Mouse (Mus musculus) midbrain, postnatal 0 days (tissue): ENCODE measurements around the gene Gm10840. TPM values are rescaled to one million over a fixed set of nuclear protein-coding genes. Genes with fewer than 3 reads are reported as not detected.

Source experiments
- ATAC-seq: fragments of 200-750 bp; cut with Nextera tagmentation; 2 replicates; pipeline ENCODE4 v1.8.0; 2017; ENCODE audit warnings: moderate number of reproducible peaks, mild to moderate bottlenecking, moderate TSS enrichment, moderate library complexity; ENCODE audit not compliant: low FRiP score
- DNase-seq: peaks from one replicate; pipeline ENCODE4 v3.0.0-alpha.2; 2015; ENCODE audit warnings: low spot score
- H3K27ac ChIP-seq: fragments of 300-500 bp; sonication (generic); 2 replicates; pipeline ENCODE4 v1.5.1; 2014; ENCODE audit warnings: low read depth, mild to moderate bottlenecking, low read length, mixed read lengths
- H3K27me3 ChIP-seq: fragments of 300-500 bp; sonication (generic); 2 replicates; pipeline ENCODE4 v1.6.1; 2014; ENCODE audit warnings: low read length, control low read depth, mixed read lengths; ENCODE audit not compliant: insufficient read depth
- H3K36me3 ChIP-seq: fragments of 300-500 bp; sonication (generic); 2 replicates; pipeline ENCODE4 v1.6.1; 2014; ENCODE audit warnings: low read length, control low read depth, mixed read lengths; ENCODE audit not compliant: insufficient read depth
- H3K4me1 ChIP-seq: fragments of 300-500 bp; sonication (generic); 2 replicates; pipeline ENCODE4 v1.6.1; 2014; ENCODE audit warnings: mild to moderate bottlenecking, control low read depth, antibody characterized with exemption, low read length, mixed read lengths; ENCODE audit not compliant: insufficient read depth
- H3K4me2 ChIP-seq: fragments of 300-500 bp; sonication (generic); 2 replicates; pipeline ENCODE4 v1.6.1; 2014; ENCODE audit warnings: low read depth, mild to moderate bottlenecking, low read length, mixed read lengths; ENCODE audit not compliant: poor library complexity, severe bottlenecking
- H3K4me3 ChIP-seq: fragments of 300-500 bp; sonication (generic); 2 replicates; pipeline ENCODE4 v1.5.1; 2014; ENCODE audit warnings: low read depth, mild to moderate bottlenecking, low read length, moderate library complexity
- H3K9ac ChIP-seq: fragments of 300-500 bp; sonication (generic); replicated peaks from 2 replicates; pipeline ENCODE4 v1.6.1; 2014; ENCODE audit warnings: mild to moderate bottlenecking, low read length, moderate library complexity, mixed read lengths; ENCODE audit not compliant: poor library complexity, severe bottlenecking
- H3K9me3 ChIP-seq: fragments of 300-500 bp; sonication (generic); 2 replicates; pipeline ENCODE4 v1.6.1; 2016; ENCODE audit warnings: low read length, control low read depth
- CTCF ChIP-seq: IDR thresholded peaks from 2 replicates; pipeline ENCODE4 v1.5.1; 2016; ENCODE audit warnings: antibody characterized with exemption, mild to moderate bottlenecking
- WGBS: fragments of 180-500 bp; shearing (Covaris S2); extraction: QIAGEN DNeasy Blood & Tissue Kit; methylation state at CpG from one replicate; pipeline ENCODE4 v1.1.7; 2014; 5-methylcytosine and 5-hydroxymethylcytosine counted together
- polyA plus RNA-seq: library from polyadenylated mRNA; unstranded; fragments of >200 nt; fragmentation: Nextera tagmentation; extraction: Ambion mirVana; gene quantifications from 2 replicates; pipeline ENCODE4 v1.2.1, GENCODE M21; 2015
- total RNA-seq: library from RNA; depleted of rRNA; stranded (reverse); fragments of >200 nt; gene quantifications from 2 replicates; pipeline ENCODE4 v1.2.3, GENCODE M21; 2014

Gm10840 gene
- total and polyA plus RNA-seq, 2 experiments from 2014 or later: not detected

DNA sequence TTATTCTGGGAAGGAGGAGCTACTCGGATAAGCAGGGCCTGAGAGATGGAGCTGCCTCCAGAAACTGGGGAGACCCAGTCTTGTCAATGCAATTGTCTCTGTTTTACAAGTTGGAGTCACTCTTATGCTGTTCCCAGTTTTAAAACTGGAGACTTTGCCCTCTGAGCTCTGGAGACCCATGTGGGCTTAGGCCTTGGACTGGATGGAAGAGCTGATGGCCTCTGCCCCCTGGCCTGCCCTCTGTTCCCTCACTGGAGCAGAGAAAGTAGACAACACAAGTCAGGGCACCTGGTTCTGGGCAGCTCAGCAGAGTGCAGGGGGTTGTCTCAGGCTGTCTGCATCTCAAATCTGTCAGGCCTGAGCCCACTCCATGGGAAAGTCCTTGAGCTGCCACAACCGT, 5.9 kb upstream of the Gm10840 start:
- no peak for TF ChIP-seq CTCF
- DNase-seq: no peak
- Histone ChIP-seq H3K36me3 (peaks cover 44% of the 10 kb centered on the region), H3K9ac (no peak overlapping the region), H3K27me3 (no peaks in the 10 kb centered on the region), H3K4me3 (no peak overlapping the region), H3K9me3 (no peaks in the 10 kb centered on the region), H3K27ac (0 out of 2 replicates have a peak overlapping the region, but pooled peaks have one; percentile 4), H3K4me1 (peaks cover 8% of the 10 kb centered on the region; the same call in 1 of the 2 replicates), H3K4me2 (no peak overlapping the region)
- ATAC-seq: no peak
- WGBS: 66% methylated on average over 2 of the region's 2 CpGs

DNA sequence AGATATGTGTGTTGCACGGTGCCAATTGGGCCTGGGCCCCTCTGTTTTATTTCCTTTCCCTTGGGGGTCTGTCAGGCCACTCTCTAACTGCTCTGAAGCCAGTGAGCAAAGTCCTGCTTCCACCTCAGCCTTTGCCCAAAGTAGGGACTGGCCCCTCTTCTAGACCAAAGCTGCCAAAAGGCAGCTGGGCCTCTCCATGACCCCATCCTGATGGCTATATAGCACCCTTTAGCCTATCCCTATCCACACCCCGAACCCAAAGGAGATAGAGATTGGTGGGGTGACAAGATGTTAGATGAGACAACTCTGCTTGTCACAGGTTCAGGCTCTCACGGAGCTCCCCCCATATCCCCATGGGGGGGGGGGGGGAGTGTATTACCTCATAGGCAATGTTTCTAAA, 4.9 kb upstream of the Gm10840 start:
- Histone ChIP-seq H3K36me3 (peaks cover 34% of the 10 kb centered on the region), H3K9ac (no peak overlapping the region), H3K4me1 (peaks cover 8% of the 10 kb centered on the region; the same call in 1 of the 2 replicates), H3K4me2 (no peak overlapping the region), H3K27ac (no peak overlapping the region), H3K9me3 (no peaks in the 10 kb centered on the region), H3K27me3 (no peaks in the 10 kb centered on the region), H3K4me3 (no peak overlapping the region)
- 66% methylated on average over 3 of the region's 3 CpGs for WGBS
- no peak for TF ChIP-seq CTCF
- DNase-seq (no peak), ATAC-seq (no peak)

DNA sequence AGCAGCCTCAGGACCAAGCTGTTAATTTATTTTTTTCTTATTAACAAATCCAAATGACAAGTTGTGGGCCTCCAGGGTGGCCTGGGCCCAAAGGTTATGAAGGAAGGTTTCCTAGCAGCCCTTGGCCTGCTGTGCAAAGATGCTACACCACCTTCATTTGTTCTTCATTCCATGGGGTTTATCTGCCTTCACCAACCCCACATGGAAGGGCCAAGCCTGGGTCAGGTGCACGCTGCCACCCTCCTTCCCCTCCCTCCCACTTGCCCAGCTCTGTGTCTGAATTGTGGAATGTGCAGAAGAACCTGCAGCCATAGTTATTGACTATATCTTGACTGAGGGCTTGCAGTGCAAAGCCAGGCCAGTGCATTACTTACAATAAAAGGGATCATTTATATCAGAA, 4.4 kb upstream of the Gm10840 start:
- DNase-seq (no peak), ATAC-seq (no peak)
- H3K4me2 ChIP-seq: no peak overlapping the region
- no peak overlapping the region for H3K9ac ChIP-seq
- no peak for TF ChIP-seq CTCF
- no peak overlapping the region for H3K4me3 ChIP-seq
- H3K9me3 ChIP-seq: no peaks in the 10 kb centered on the region
- H3K36me3 ChIP-seq: peaks cover 29% of the 10 kb centered on the region
- 86% methylated on average over 1 of the region's 1 CpGs for WGBS
- no peak overlapping the region for H3K27ac ChIP-seq
- H3K4me1 ChIP-seq: peaks cover 11% of the 10 kb centered on the region; the same call in 1 of the 2 replicates
- H3K27me3 ChIP-seq: no peaks in the 10 kb centered on the region

DNA sequence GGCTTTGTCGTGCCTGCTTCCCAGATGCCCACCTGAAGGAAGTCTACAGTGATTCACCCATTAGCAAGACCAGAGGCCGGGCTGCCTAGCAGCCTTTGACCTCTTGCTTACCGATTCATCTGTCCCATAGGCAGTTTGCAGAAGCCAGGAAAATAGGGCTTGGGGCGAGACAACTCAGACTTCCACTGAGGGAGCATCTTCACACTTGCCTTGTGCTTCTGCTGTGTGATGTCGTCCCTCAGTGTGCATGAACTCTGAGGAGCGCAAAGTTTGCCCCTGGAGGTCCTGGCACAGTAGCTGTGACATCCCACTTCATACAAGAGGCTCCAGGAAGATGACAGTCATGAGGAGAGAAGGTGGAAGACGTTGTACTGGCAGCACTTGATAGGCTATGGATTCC, 3.5 kb upstream of the Gm10840 start:
- Histone ChIP-seq H3K36me3 (peaks cover 22% of the 10 kb centered on the region), H3K4me1 (peaks cover 14% of the 10 kb centered on the region; the same call in 1 of the 2 replicates), H3K9me3 (no peaks in the 10 kb centered on the region), H3K27ac (no peak overlapping the region), H3K4me2 (no peak overlapping the region), H3K27me3 (no peaks in the 10 kb centered on the region), H3K4me3 (no peak overlapping the region), H3K9ac (no peak overlapping the region)
- TF ChIP-seq CTCF: no peak
- 89% methylated on average over 7 of the region's 7 CpGs for WGBS
- DNase-seq: no peak
- no peak for ATAC-seq

DNA sequence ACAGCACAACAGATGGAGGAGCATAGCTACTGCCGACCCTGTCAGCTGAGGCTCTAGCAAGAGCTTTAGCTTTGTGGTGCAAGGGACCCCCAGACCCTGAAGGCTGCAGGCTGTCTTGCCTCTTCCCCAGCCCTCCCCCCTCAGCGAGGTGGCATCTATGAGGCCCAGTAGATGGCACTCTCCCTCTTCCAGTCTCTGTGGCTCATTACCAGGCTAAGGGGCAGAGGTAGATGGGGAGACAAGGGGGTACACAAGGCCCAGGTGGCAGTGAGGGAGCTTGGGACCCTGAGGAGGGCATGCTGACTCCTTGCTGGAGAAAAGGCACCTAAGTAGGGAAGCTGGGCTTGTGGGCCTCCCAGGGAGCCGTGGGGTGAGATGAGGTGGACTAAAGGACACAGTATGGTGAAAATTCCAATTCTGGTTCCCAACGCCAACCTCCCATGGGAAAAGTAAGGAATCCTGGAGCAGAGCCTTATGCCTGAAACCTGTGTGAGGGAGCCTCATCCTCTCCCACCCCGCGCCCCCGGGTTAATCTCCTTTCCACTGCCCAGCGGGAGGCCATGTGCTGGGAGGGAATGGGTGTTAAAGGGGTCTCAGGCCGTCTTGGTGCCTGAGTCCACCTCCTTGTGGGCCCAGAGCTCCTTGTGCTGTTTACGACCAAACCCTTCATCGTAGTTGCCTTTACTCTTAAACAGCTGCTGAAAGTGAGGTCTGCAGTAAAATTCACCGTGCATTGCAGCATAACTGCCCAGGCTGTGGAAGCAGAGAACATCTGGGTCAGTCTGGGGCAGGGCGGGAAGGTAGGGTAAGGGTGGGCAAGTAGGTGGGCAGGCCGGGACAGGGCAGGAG, 2.3 kb upstream of the Gm10840 start:
- H3K9ac ChIP-seq: peak overlapping the region; percentile 88; the same call in 1 of the 2 replicates
- 0 out of 2 replicates have a peak overlapping the region, but pooled peaks have one; percentile 97 for H3K27ac ChIP-seq
- H3K4me3 ChIP-seq: peak overlapping the region; percentile 75
- H3K4me1 ChIP-seq: peaks cover 14% of the 10 kb centered on the region; the same call in 1 of the 2 replicates
- no peaks in the 10 kb centered on the region for H3K9me3 ChIP-seq
- ATAC-seq: no peak
- peak; percentile 29 for DNase-seq
- no peaks in the 10 kb centered on the region for H3K27me3 ChIP-seq
- WGBS: 54% methylated on average over 14 of the region's 14 CpGs
- TF ChIP-seq CTCF: peak; percentile 66
- H3K4me2 ChIP-seq: peak overlapping the region; percentile 92
- peaks cover 16% of the 10 kb centered on the region for H3K36me3 ChIP-seq

DNA sequence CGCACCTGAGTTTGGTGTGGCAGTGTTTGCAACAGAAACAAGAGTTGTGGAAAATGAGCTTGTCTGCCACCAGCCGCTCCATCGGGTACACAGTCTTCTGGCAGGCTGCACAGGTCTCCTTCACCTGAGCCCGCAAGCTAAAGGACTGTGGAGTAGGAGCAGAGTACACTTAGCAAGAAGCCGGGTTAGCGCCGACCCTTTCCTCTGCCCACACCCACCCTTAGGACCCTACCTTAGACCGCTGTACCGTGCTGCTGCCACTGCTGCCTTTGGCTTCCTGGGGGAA, 1.8 kb upstream of the Gm10840 start:
- no peak for DNase-seq
- WGBS: 41% methylated on average over 9 of the region's 9 CpGs
- no peak for ATAC-seq
- Histone ChIP-seq H3K27ac (peak overlapping the region; percentile 97), H3K9ac (peak overlapping the region; percentile 88), H3K27me3 (no peaks in the 10 kb centered on the region), H3K4me1 (peaks cover 14% of the 10 kb centered on the region; the same call in 1 of the 2 replicates), H3K4me2 (peak overlapping the region; percentile 92), H3K4me3 (peak overlapping the region; percentile 75), H3K9me3 (no peaks in the 10 kb centered on the region), H3K36me3 (peaks cover 15% of the 10 kb centered on the region)
- no peak for TF ChIP-seq CTCF
